ENCODE assay signal across 8 mouse cellular contexts in genomic region chr9:44398551-44398950, GRCm38 (mm10). TPM values are rescaled to one million over a fixed set of nuclear protein-coding genes. Genes with fewer than 3 reads are reported as not detected.
DNase-seq lines count a peak whose midpoint lies in the region; ATAC-seq and TF ChIP-seq lines count a peak whose summit lies in the region.

No protein-coding gene starts in this region.

- peak overlapping the region; percentile 68 for H3K4me3 ChIP-seq in kidney, embryonic 14.5 days (ENCODE audit: low read length)
- peak overlapping the region; percentile 75; the same call in 1 of the 2 replicates for H3K4me3 ChIP-seq in embryonic facial prominence, embryonic 13.5 days
- H3K4me3 ChIP-seq in hindbrain, embryonic 16.5 days (ENCODE audit: low read length): peak overlapping the region; percentile 79
- no peak overlapping the region for H3K4me3 ChIP-seq in myocyte

- ATAC-seq in kidney, embryonic 14.5 days (ENCODE audit: low FRiP score, low TSS enrichment): no peak
- ATAC-seq in embryonic facial prominence, embryonic 13.5 days (ENCODE audit: insufficient number of reproducible peaks, insufficient read depth, low FRiP score, low TSS enrichment, low read depth): no peak
- ATAC-seq in hindbrain, embryonic 16.5 days: no peak

- 73% methylated on average over 9 of the region's 9 CpGs for WGBS in kidney, embryonic 14.5 days
- 84% methylated on average over 9 of the region's 9 CpGs for WGBS in embryonic facial prominence, embryonic 13.5 days
- 81% methylated on average over 9 of the region's 9 CpGs for whole genome bisulfite sequencing in hindbrain, embryonic 16.5 days

- no peak for DNase-seq in kidney, postnatal 4 days
- no peak for DNase-seq in adrenal gland, postnatal 25 days
- no peak for DNase-seq in cerebellum, adult 9-10 months
- DNase-seq in layer of hippocampus, postnatal 14 days (ENCODE audit: low spot score in 2 of 2): no peak

- H3K27me3 ChIP-seq in kidney, embryonic 14.5 days (ENCODE audit: control insufficient read depth, insufficient read depth, low read length): no peaks in the 10 kb centered on the region
- H3K27me3 ChIP-seq in embryonic facial prominence, embryonic 13.5 days: 0 out of 2 replicates have a peak, but pooled peaks cover 5% of the 10 kb centered on the region
- no peaks in the 10 kb centered on the region for H3K27me3 ChIP-seq in hindbrain, embryonic 16.5 days (replicated peaks; ENCODE audit: control insufficient read depth, insufficient read depth, low read length)
- H3K27me3 ChIP-seq in myocyte (ENCODE audit: control insufficient read depth, insufficient read depth, insufficient read length): no peaks in the 10 kb centered on the region

- H3K79me2 ChIP-seq in myocyte (ENCODE audit: control insufficient read depth, insufficient read depth): no peaks in the 10 kb centered on the region

- peaks cover 33% of the 10 kb centered on the region for H3K36me3 ChIP-seq in kidney, embryonic 14.5 days (ENCODE audit: control insufficient read depth, insufficient read depth, low read length)
- peaks cover 36% of the 10 kb centered on the region for H3K36me3 ChIP-seq in embryonic facial prominence, embryonic 13.5 days
- peaks cover 21% of the 10 kb centered on the region for H3K36me3 ChIP-seq in hindbrain, embryonic 16.5 days (ENCODE audit: control insufficient read depth, insufficient read depth, low read length)
- peaks cover 12% of the 10 kb centered on the region for H3K36me3 ChIP-seq in myocyte (ENCODE audit: control insufficient read depth, insufficient read depth)

- TF ChIP-seq POLR2A in myocyte (IDR thresholded peaks at IDR 0.05; ENCODE audit: insufficient read length, low read depth): no peak

- peak overlapping the region; percentile 76; the same call in 1 of the 2 replicates for H3K9ac ChIP-seq in kidney, embryonic 14.5 days (ENCODE audit: low read depth, low read length)
- H3K9ac ChIP-seq in embryonic facial prominence, embryonic 13.5 days: peak overlapping the region; percentile 82; the same call in 1 of the 2 replicates
- H3K9ac ChIP-seq in hindbrain, embryonic 16.5 days (ENCODE audit: low read depth, low read length): peak overlapping the region; percentile 95; the same call in 1 of the 2 replicates

- peak overlapping the region; percentile 89; the same call in 1 of the 2 replicates for H3K27ac ChIP-seq in kidney, embryonic 14.5 days (ENCODE audit: low read depth, low read length)
- peak overlapping the region; percentile 17; the same call in 1 of the 2 replicates for H3K27ac ChIP-seq in embryonic facial prominence, embryonic 13.5 days
- peak overlapping the region; percentile 55 for H3K27ac ChIP-seq in hindbrain, embryonic 16.5 days (ENCODE audit: low read depth, low read length)

- no peaks in the 10 kb centered on the region for H3K9me3 ChIP-seq in kidney, embryonic 14.5 days (ENCODE audit: control insufficient read depth, low read length)
- H3K9me3 ChIP-seq in embryonic facial prominence, embryonic 13.5 days: no peaks in the 10 kb centered on the region
- no peaks in the 10 kb centered on the region for H3K9me3 ChIP-seq in hindbrain, embryonic 16.5 days (ENCODE audit: control insufficient read depth, low read length)

- no peak overlapping the region for H3ac ChIP-seq in myocyte (ENCODE audit: control insufficient read depth, insufficient read length)

- peaks cover 11% of the 10 kb centered on the region for H3K4me1 ChIP-seq in kidney, embryonic 14.5 days (ENCODE audit: control insufficient read depth, insufficient read depth, low read length)
- H3K4me1 ChIP-seq in embryonic facial prominence, embryonic 13.5 days: peaks cover 17% of the 10 kb centered on the region
- peaks cover 19% of the 10 kb centered on the region for H3K4me1 ChIP-seq in hindbrain, embryonic 16.5 days (ENCODE audit: control insufficient read depth, insufficient read depth, low read depth, low read length)

- peak overlapping the region; percentile 96 for H3K4me2 ChIP-seq in kidney, embryonic 14.5 days (replicated peaks; ENCODE audit: low read depth, low read length)
- H3K4me2 ChIP-seq in embryonic facial prominence, embryonic 13.5 days: peak overlapping the region; percentile 98
- H3K4me2 ChIP-seq in hindbrain, embryonic 16.5 days (ENCODE audit: low read length): peak overlapping the region; percentile 90
- peak overlapping the region; percentile 90 for H3K4me2 ChIP-seq in myocyte (ENCODE audit: low read depth)

TF ChIP-seq in myocyte, 11 proteins besides CTCF, POLR2A, EP300 and RAD21:
- no peak for TF ChIP-seq SRF (IDR thresholded peaks at IDR 0.05; ENCODE audit: control insufficient read depth, insufficient read length, low read depth)
- TF ChIP-seq USF1 (IDR thresholded peaks at IDR 0.05; ENCODE audit: low read depth): no peak
- TF ChIP-seq MYOD1 (IDR thresholded peaks at IDR 0.05; ENCODE audit: control insufficient read depth in 1 of 3, insufficient read length in 2 of 3, low read depth in 2 of 3): no peak
- no peak for TF ChIP-seq POLR2AphosphoS2 (IDR thresholded peaks at IDR 0.05; ENCODE audit: insufficient read length, low read depth)
- no peak for TF ChIP-seq TCF3 (IDR thresholded peaks at IDR 0.05; ENCODE audit: insufficient read length, low read depth)
- no peak for TF ChIP-seq REST (IDR thresholded peaks at IDR 0.05; ENCODE audit: insufficient read depth, insufficient read length)
- TF ChIP-seq TCF12 (IDR thresholded peaks at IDR 0.05; ENCODE audit: insufficient read depth, poor library complexity, severe bottlenecking): no peak
- TF ChIP-seq MAX (IDR thresholded peaks at IDR 0.05; ENCODE audit: low read depth): no peak
- TF ChIP-seq E2F4 (IDR thresholded peaks at IDR 0.05; ENCODE audit: insufficient read depth): no peak
- no peak for TF ChIP-seq CEBPB (IDR thresholded peaks at IDR 0.05; ENCODE audit: insufficient read depth, poor library complexity, severe bottlenecking)
- no peak for TF ChIP-seq MYOG (IDR thresholded peaks at IDR 0.05; ENCODE audit: control insufficient read depth in 1 of 3, insufficient read depth in 1 of 3, insufficient read length in 2 of 3, low read depth in 2 of 3)

RNA-seq across cellular contexts. Expression of gene Slc37a4, which starts 1.9 kb away (rescaled TPM):
- 29.9 and 37.8 TPM in 2 replicates for polyA plus RNA-seq in kidney, embryonic 14.5 days (2014; fragmentation: Nextera tagmentation; extraction: Ambion mirVana)
- 12.2 and 13.4 TPM in 2 replicates for polyA plus RNA-seq in embryonic facial prominence, embryonic 13.5 days (2015; fragmentation: Nextera tagmentation; extraction: Ambion mirVana)
- 56.8 and 60.2 TPM in 2 replicates for polyA plus RNA-seq in hindbrain, embryonic 16.5 days (2015; fragmentation: Nextera tagmentation; extraction: Ambion mirVana)
- 20.8 TPM for polyA plus RNA-seq in myocyte (2012; fragmentation: generic; extraction: Trizol)
- 21.4 and 27.1 TPM in 2 replicates for total RNA-seq in adrenal gland, postnatal 25 days (2021)
- total RNA-seq in layer of hippocampus, postnatal 14 days (2021): 10 to 100 TPM; 39.8 to 41.0 TPM

RNA-seq across cellular contexts. Expression of gene Rps25, which starts 8.4 kb away (rescaled TPM):
- 2,593 and 3,221 TPM in 2 replicates for polyA plus RNA-seq in kidney, embryonic 14.5 days (2014; fragmentation: Nextera tagmentation; extraction: Ambion mirVana)
- 2,222 and 2,384 TPM in 2 replicates for polyA plus RNA-seq in embryonic facial prominence, embryonic 13.5 days (2015; fragmentation: Nextera tagmentation; extraction: Ambion mirVana)
- 742 and 834 TPM in 2 replicates for polyA plus RNA-seq in hindbrain, embryonic 16.5 days (2015; fragmentation: Nextera tagmentation; extraction: Ambion mirVana)
- polyA plus RNA-seq in myocyte (2012; fragmentation: generic; extraction: Trizol): 1,955 TPM
- 1,083 and 1,176 TPM in 2 replicates for total RNA-seq in adrenal gland, postnatal 25 days (2021)
- 100 to 1,000 TPM; 593 to 617 TPM for total RNA-seq in layer of hippocampus, postnatal 14 days (2021)

RNA-seq across cellular contexts. Expression of gene Trappc4, which starts 8.8 kb away (rescaled TPM):
- polyA plus RNA-seq in kidney, embryonic 14.5 days (2014; fragmentation: Nextera tagmentation; extraction: Ambion mirVana): 143 and 162 TPM in 2 replicates
- polyA plus RNA-seq in embryonic facial prominence, embryonic 13.5 days (2015; fragmentation: Nextera tagmentation; extraction: Ambion mirVana): 165 and 174 TPM in 2 replicates
- polyA plus RNA-seq in hindbrain, embryonic 16.5 days (2015; fragmentation: Nextera tagmentation; extraction: Ambion mirVana): 293 and 308 TPM in 2 replicates
- 119 TPM for polyA plus RNA-seq in myocyte (2012; fragmentation: generic; extraction: Trizol)
- 89.7 and 92.0 TPM in 2 replicates for total RNA-seq in adrenal gland, postnatal 25 days (2021)
- total RNA-seq in layer of hippocampus, postnatal 14 days (2021): 10 to 100 TPM; 67.9 to 73.9 TPM

RNA-seq across cellular contexts. Expression of gene Hyou1, which starts 19.3 kb away (rescaled TPM):
- polyA plus RNA-seq in kidney, embryonic 14.5 days (2014; fragmentation: Nextera tagmentation; extraction: Ambion mirVana): 23.2 and 45.2 TPM in 2 replicates
- polyA plus RNA-seq in embryonic facial prominence, embryonic 13.5 days (2015; fragmentation: Nextera tagmentation; extraction: Ambion mirVana): 30.8 and 31.6 TPM in 2 replicates
- 25.3 and 29.0 TPM in 2 replicates for polyA plus RNA-seq in hindbrain, embryonic 16.5 days (2015; fragmentation: Nextera tagmentation; extraction: Ambion mirVana)
- 45.9 TPM for polyA plus RNA-seq in myocyte (2012; fragmentation: generic; extraction: Trizol)
- total RNA-seq in adrenal gland, postnatal 25 days (2021): 144 and 148 TPM in 2 replicates
- total RNA-seq in layer of hippocampus, postnatal 14 days (2021): 100 to 1,000 TPM in 1 of 2 experiments, 10 to 100 TPM in 1; 97.1 to 116 TPM

RNA-seq across cellular contexts. Expression of gene Ccdc84, which starts 19.8 kb away (rescaled TPM):
- polyA plus RNA-seq in kidney, embryonic 14.5 days (2014; fragmentation: Nextera tagmentation; extraction: Ambion mirVana): 26.7 and 28.3 TPM in 2 replicates
- polyA plus RNA-seq in embryonic facial prominence, embryonic 13.5 days (2015; fragmentation: Nextera tagmentation; extraction: Ambion mirVana): 33.3 and 35.3 TPM in 2 replicates
- polyA plus RNA-seq in hindbrain, embryonic 16.5 days (2015; fragmentation: Nextera tagmentation; extraction: Ambion mirVana): 32.3 and 32.4 TPM in 2 replicates
- polyA plus RNA-seq in myocyte (2012; fragmentation: generic; extraction: Trizol): 15.6 TPM
- 20.4 and 21.9 TPM in 2 replicates for total RNA-seq in adrenal gland, postnatal 25 days (2021)
- 10 to 100 TPM; 19.6 to 24.1 TPM for total RNA-seq in layer of hippocampus, postnatal 14 days (2021)

Comparison
In these comparisons a context has a peak if more than half of its experiments do, and no peak if none do; other contexts are left out.
1. H3K27ac ChIP-seq: peak in every context shown above with its lines; median percentile 89 in kidney, embryonic 14.5 days; 55 in hindbrain, embryonic 16.5 days; 17 in embryonic facial prominence, embryonic 13.5 days.